Mouse (Mus musculus) adrenal gland, adult (tissue): ENCODE measurements at regions not wholly inside any gene's neighbourhood (a gene's known extent, or its start where the extent isn't known, plus 50 kb on each side); places are given as distances from the start of the nearest gene placed in this dataset.
A peak's percentile ranks its signal among the peaks of the same experiment; 100 is the strongest.
"Not testable (repeated sequence)": the region's sequence is repeated elsewhere in the genome, so short reads cannot be mapped to it uniquely, and the experiment has no call there.

Experiments used
- DNase-seq, 2 experiments: peaks; one replicate each; pipeline ENCODE4 v3.0.0; 2022 to 2023; ENCODE audit warnings: low spot score in 1 of 2; ENCODE audit not compliant: inconsistent age in 2 of 2

- DNase-seq = no peak
These were observed 466.5 kb downstream of the Lrfn5 start for GRCm38 (mm10) chr12:61989471-61989870.

- not testable (repeated sequence) for DNase-seq
These were observed 470.9 kb downstream of the Lrfn5 start for GRCm38 (mm10) chr12:61993858-61994257.

- peak; percentile 31 to 64 for DNase-seq
These were observed 471.3 kb downstream of the Lrfn5 start for GRCm38 (mm10) chr12:61994294-61994693.

GRCm38 (mm10) chr12:62013351-62013750 lies 490.4 kb downstream of the Lrfn5 start:
- DNase-seq = peak; percentile 45 to 74

- not testable (repeated sequence) for DNase-seq
These were observed 494.7 kb downstream of the Lrfn5 start for GRCm38 (mm10) chr12:62017676-62018075.
